Mouse (Mus musculus) common myeloid progenitor, adult 5-6 weeks (primary cell): Measurements from ENCODE around the gene Phpt1. TPM values are rescaled to one million over a fixed set of nuclear protein-coding genes. Genes with fewer than 3 reads are reported as not detected.

Source experiments
- ATAC-seq: replicated peaks from 2 replicates; pipeline ENCODE4 v1.8.0; 2016; ENCODE audit warnings: low read depth, mild to moderate bottlenecking, moderate TSS enrichment, inconsistent platforms; ENCODE audit not compliant: poor library complexity, severe bottlenecking
- total RNA-seq: library from RNA; stranded (forward); fragments of 200-1000, 187-1606 nt; gene quantifications from 2 replicates; pipeline ENCODE4 v1.2.3, GENCODE M21; 2017

Gene Phpt1
- total RNA-seq, 1 experiment from 2014 or later, result 33.5 TPM

GRCm38 (mm10) chr2:25534178-25534865 is 40.7 kb downstream of the Phpt1 start:
- ATAC-seq, result 0 out of 2 replicates have a peak, but pooled peaks have one; percentile 25

GRCm38 (mm10) chr2:25533707-25534106 is 41.3 kb downstream of the Phpt1 start:
- ATAC-seq, result no peak

GRCm38 (mm10) chr2:25526510-25527302 is 48.3 kb downstream of the Phpt1 start:
- no peak for ATAC-seq

Other genes with a start within 250 kb of the Phpt1 start
- 40.8 and 41.3 TPM in 2 replicates for gene Man1b1, start 242.9 kb downstream of the Phpt1 start, total RNA-seq
- 13.3 and 19.2 TPM in 2 replicates for gene Dpp7, start 218.9 kb downstream of the Phpt1 start, total RNA-seq
- 8.5 and 8.9 TPM in 2 replicates for gene Uap1l1, start 209.5 kb downstream of the Phpt1 start, total RNA-seq
- 15.1 and 17.4 TPM in 2 replicates for gene Sapcd2, start 202.9 kb downstream of the Phpt1 start, total RNA-seq
- gene Entpd2, start 179.3 kb downstream of the Phpt1 start, total RNA-seq, result not detected in 2 replicates
- 0.64 TPM in 1 of 2 replicates, not detected in the other for gene Npdc1, start 175.9 kb downstream of the Phpt1 start, total RNA-seq
- gene Fut7, start 152.0 kb downstream of the Phpt1 start, total RNA-seq, result 23.5 and 27.8 TPM in 2 replicates
- 31.5 and 49.9 TPM in 2 replicates for gene Abca2, start 146.5 kb downstream of the Phpt1 start, total RNA-seq
- gene Clic3, start 118.4 kb downstream of the Phpt1 start, total RNA-seq, result not detected in 2 replicates
- gene Paxx, start 114.1 kb downstream of the Phpt1 start, total RNA-seq, result 19.8 and 29.1 TPM in 2 replicates
- gene Ptgds, start 105.2 kb downstream of the Phpt1 start, total RNA-seq, result 4.1 TPM in 1 of 2 replicates, not detected in the other
- gene Lcn12, start 81.3 kb downstream of the Phpt1 start, total RNA-seq, result not detected in 2 replicates
- gene Fbxw5, start 74.5 kb downstream of the Phpt1 start, total RNA-seq, result 16.6 and 21.4 TPM in 2 replicates
- gene C8g, start 73.5 kb downstream of the Phpt1 start, total RNA-seq, result 0.19 and 2.7 TPM in 2 replicates
- 11.5 and 15.8 TPM in 2 replicates for gene Traf2, start 28.3 kb downstream of the Phpt1 start, total RNA-seq
- 57.2 and 84.7 TPM in 2 replicates for gene Edf1, start 17.4 kb downstream of the Phpt1 start, total RNA-seq
- 3.4 TPM in 1 of 2 replicates, not detected in the other for gene Mamdc4, start 379 bp downstream of the Phpt1 start, total RNA-seq
- 0.55 TPM in 1 of 2 replicates, not detected in the other for gene Ajm1, start 6.5 kb upstream of the Phpt1 start, total RNA-seq
- gene Rabl6, start 33.3 kb upstream of the Phpt1 start, total RNA-seq, result 78.2 and 83.9 TPM in 2 replicates
- gene Ccdc183, start 42.5 kb upstream of the Phpt1 start, total RNA-seq, result not detected in 2 replicates
- 6.4 and 23.9 TPM in 2 replicates for gene Tmem141, start 46.8 kb upstream of the Phpt1 start, total RNA-seq
- gene Fcna, start 52.8 kb upstream of the Phpt1 start, total RNA-seq, result 1.6 and 2.4 TPM in 2 replicates
- not detected in 2 replicates for gene Lcn8, start 77.9 kb upstream of the Phpt1 start, total RNA-seq
- gene Lcn5, start 82.7 kb upstream of the Phpt1 start, total RNA-seq, result not detected in 2 replicates
- not detected in 2 replicates for gene Lcn6, start 101.6 kb upstream of the Phpt1 start, total RNA-seq
- not detected in 2 replicates for gene Lcn10, start 107.5 kb upstream of the Phpt1 start, total RNA-seq
- gene Obp2a, start 124.8 kb upstream of the Phpt1 start, total RNA-seq, result not detected in 2 replicates
- gene Bmyc, start 131.5 kb upstream of the Phpt1 start, total RNA-seq, result 7.8 and 9.7 TPM in 2 replicates
- gene Obp2b, start 161.8 kb upstream of the Phpt1 start, total RNA-seq, result not detected in 2 replicates
- gene Lcn3, start 190.3 kb upstream of the Phpt1 start, total RNA-seq, result not detected in 2 replicates
- not detected in 2 replicates for gene Lcn11, start 201.8 kb upstream of the Phpt1 start, total RNA-seq
- not detected in 2 replicates for gene Gm13539, start 207.0 kb upstream of the Phpt1 start, total RNA-seq
- gene Glt6d1, start 240.6 kb upstream of the Phpt1 start, total RNA-seq, result not detected in 2 replicates
- not detected in 2 replicates for gene Lcn9, start 247.9 kb upstream of the Phpt1 start, total RNA-seq